Mouse (Mus musculus) C2C12 (cell line): ENCODE data around the gene Tsfm.

Experiments
- CTCF ChIP-seq: IDR thresholded peaks from one replicate; pipeline ENCODE4 v1.5.1; 2011; ENCODE audit not compliant: control insufficient read depth, insufficient read depth, insufficient read length
- FOSL1 ChIP-seq: IDR thresholded peaks from one replicate; pipeline ENCODE4 v1.8.0; 2011; ENCODE audit warnings: mild to moderate bottlenecking, low read length; ENCODE audit not compliant: poor library complexity, insufficient read depth, severe bottlenecking
- MAX ChIP-seq: IDR thresholded peaks from one replicate; pipeline ENCODE4 v1.6.1; 2011; ENCODE audit warnings: mild to moderate bottlenecking, control low read depth
- MYOD1 ChIP-seq: IDR thresholded peaks from one replicate; pipeline ENCODE4 v1.6.1; 2011; ENCODE audit warnings: low read depth; ENCODE audit not compliant: control insufficient read depth, insufficient read length
- MYOG ChIP-seq: IDR thresholded peaks from one replicate; pipeline ENCODE4 v1.6.1; 2011; ENCODE audit not compliant: control insufficient read depth, insufficient read length; ENCODE audit errors: extremely low read depth
- USF1 ChIP-seq: IDR thresholded peaks from one replicate; pipeline ENCODE4 v1.6.1; 2011; ENCODE audit warnings: low read depth, mild to moderate bottlenecking, control low read depth, moderate library complexity

DNA sequence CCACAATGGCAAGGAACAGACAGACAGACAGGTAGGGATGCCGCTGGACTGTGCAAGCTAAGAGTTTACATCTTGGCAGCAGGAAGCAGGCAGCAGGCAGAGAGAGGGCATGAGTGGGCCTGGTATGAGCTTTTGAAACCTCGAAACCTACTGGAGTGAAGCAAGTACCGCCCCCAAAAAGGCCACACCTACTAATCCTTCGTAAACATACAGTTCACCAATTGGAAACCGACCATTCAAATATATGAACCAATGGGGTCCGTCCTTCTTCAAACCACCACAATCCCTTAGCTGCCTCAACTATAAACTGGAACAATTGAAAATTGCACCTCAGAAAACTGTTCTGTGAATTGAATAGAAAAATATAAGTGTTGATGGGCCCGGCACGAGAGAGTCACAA, 66.8 kb downstream of the Tsfm start:
- TF ChIP-seq CTCF = no peak
- no peak for TF ChIP-seq USF1
- TF ChIP-seq MYOG = no peak
- no peak for TF ChIP-seq FOSL1
- no peak for TF ChIP-seq MAX
- no peak for TF ChIP-seq MYOD1
